Mouse (Mus musculus) limb, embryonic 15.5 days (tissue): ENCODE measurements around the gene Hoxa10. TPM values are rescaled to one million over a fixed set of nuclear protein-coding genes. Genes with fewer than 3 reads are reported as not detected.

Experiments used
- ATAC-seq: fragments of 200-750 bp; cut with Nextera tagmentation; 2 replicates; pipeline ENCODE4 v1.8.0; 2017; ENCODE audit warnings: low read depth, moderate TSS enrichment; ENCODE audit not compliant: insufficient number of reproducible peaks, low FRiP score, low TSS enrichment
- H3K27ac ChIP-seq: fragments of 300-500 bp; sonication (generic); 2 replicates; pipeline ENCODE4 v1.5.1; 2015; ENCODE audit warnings: moderate library complexity, mild to moderate bottlenecking, inconsistent platforms
- H3K27me3 ChIP-seq: fragments of 300-500 bp; sonication (generic); 2 replicates; pipeline ENCODE4 v1.6.1; 2015; ENCODE audit warnings: inconsistent platforms
- H3K36me3 ChIP-seq: fragments of 300-500 bp; sonication (generic); 2 replicates; pipeline ENCODE4 v1.6.1; 2015; ENCODE audit warnings: inconsistent platforms
- H3K4me1 ChIP-seq: fragments of 300-500 bp; sonication (generic); 2 replicates; pipeline ENCODE4 v1.6.1; 2015; ENCODE audit warnings: inconsistent platforms
- H3K4me2 ChIP-seq: fragments of 300-500 bp; sonication (generic); 2 replicates; pipeline ENCODE4 v1.6.1; 2015; ENCODE audit warnings: mild to moderate bottlenecking, inconsistent platforms
- H3K4me3 ChIP-seq: fragments of 300-500 bp; sonication (generic); 2 replicates; pipeline ENCODE4 v1.5.1; 2015; ENCODE audit warnings: mild to moderate bottlenecking, inconsistent platforms
- H3K9ac ChIP-seq: fragments of 300-500 bp; sonication (generic); 2 replicates; pipeline ENCODE4 v1.6.1; 2015; ENCODE audit warnings: inconsistent platforms
- H3K9me3 ChIP-seq: fragments of 300-500 bp; sonication (generic); 2 replicates; pipeline ENCODE4 v1.6.1; 2016; ENCODE audit warnings: inconsistent platforms
- WGBS: fragments of 180-500 bp; shearing (Covaris S2); methylation state at CpG from one replicate; pipeline ENCODE4 v1.1.7; 2015; 5-methylcytosine and 5-hydroxymethylcytosine counted together
- polyA plus RNA-seq: library from polyadenylated mRNA; unstranded; fragments of >200 nt; fragmentation: Nextera tagmentation; extraction: Ambion mirVana; gene quantifications from 2 replicates; pipeline ENCODE4 v1.2.1, GENCODE M21; 2015

Hoxa10 gene
- polyA plus RNA-seq, 1 experiment from 2014 or later: 108 TPM

DNA sequence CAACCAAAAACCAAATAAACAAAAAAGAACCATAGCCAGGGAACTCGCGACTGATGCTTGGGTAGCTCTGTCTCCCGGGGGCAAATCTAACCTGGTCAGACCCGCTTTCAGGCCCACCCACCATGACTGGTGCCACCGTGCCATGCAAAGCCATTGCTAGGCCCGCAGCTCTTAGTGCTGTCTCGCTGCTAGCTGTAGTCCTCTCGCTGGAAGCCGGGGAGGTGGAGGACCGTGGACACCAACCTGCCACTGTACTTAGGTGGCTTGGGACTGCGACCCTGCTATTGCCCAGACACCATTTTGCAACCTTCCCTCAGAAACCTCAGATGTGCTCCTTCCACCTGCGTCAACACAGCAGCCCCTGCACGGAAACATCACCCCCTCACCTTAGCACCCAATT lies 28.7 kb downstream of the Hoxa10 start:
- H3K4me1 ChIP-seq: peaks cover 63% of the 10 kb centered on the region
- H3K4me3 ChIP-seq: peak overlapping the region; percentile 55
- peaks cover 51% of the 10 kb centered on the region for H3K27me3 ChIP-seq
- peak overlapping the region; percentile 69 for H3K4me2 ChIP-seq
- 3% methylated on average over 13 of the region's 13 CpGs for WGBS
- H3K9ac ChIP-seq: peak overlapping the region; percentile 69
- peak overlapping the region; percentile 90 for H3K27ac ChIP-seq
- ATAC-seq: no peak
- H3K36me3 ChIP-seq: no peaks in the 10 kb centered on the region
- no peaks in the 10 kb centered on the region for H3K9me3 ChIP-seq

DNA sequence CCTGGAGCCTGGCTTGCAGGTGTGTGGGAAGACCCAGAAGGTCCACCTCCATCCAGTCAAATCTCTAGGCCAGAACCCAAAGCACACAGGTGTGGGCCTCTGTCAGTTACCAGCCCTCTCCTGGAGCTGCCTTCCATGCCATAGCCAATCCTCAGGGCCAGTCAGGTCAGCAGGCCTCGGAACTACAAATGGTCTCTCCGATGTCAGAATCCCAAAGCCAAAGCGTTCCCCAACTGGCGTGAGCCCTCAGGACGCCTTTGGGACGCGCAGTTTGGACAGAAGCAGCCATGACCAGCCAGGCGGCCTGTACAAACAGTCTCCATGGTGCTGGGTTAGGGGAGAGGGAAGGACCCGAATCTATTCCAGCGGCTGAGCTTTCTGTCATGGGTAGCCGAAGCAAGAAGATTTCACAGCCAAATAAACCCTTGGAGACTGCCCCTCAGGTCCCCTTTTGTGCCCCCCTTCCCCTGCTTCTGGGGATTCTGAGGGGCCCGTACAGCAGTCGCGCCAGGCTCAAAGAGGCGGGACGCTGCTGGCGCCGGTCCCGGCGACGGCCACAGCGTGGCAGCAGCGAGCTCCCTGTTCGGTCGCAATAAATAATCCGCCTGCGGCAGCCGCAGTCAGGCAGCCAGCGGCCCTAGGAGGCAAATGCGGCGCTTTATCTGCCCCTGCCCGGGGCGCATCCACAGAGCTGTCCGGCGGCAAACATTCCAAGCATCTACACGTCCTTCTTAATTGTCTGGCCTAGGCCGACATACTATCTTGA lies 29.3 kb downstream of the Hoxa10 start:
- ATAC-seq: peak; percentile 36; the same call in 1 of the 2 replicates

DNA sequence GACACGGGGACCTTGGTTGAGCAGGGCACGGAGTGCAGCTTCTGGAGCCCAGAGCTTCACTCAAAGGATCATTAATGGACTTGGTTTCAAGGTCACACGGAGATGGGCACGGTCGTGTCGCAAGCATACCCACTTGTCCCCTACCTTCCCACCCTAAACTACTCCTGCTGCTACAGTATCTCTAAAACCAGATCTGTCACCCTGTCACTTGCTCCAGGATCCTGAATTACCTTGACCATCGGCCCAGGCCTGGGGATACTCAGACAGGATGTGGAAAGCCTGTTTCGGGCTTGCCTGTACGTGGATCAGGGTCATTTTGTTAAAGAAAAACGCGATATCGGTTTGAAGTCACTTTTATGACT lies 31.0 kb downstream of the Hoxa10 start:
- Histone ChIP-seq H3K9me3 (no peaks in the 10 kb centered on the region), H3K4me3 (peak overlapping the region; percentile 39), H3K36me3 (peaks cover 5% of the 10 kb centered on the region; the same call in 1 of the 2 replicates), H3K4me1 (peaks cover 62% of the 10 kb centered on the region), H3K4me2 (peak overlapping the region; percentile 71), H3K9ac (0 out of 2 replicates have a peak overlapping the region, but pooled peaks have one; percentile 8), H3K27ac (no peak overlapping the region), H3K27me3 (peaks cover 53% of the 10 kb centered on the region)
- 32% methylated on average over 12 of the region's 12 CpGs for WGBS
- ATAC-seq: no peak

More for the DNA sequence above, 29.3 kb downstream of the Hoxa10 start:
- Histone ChIP-seq H3K9ac (peak overlapping the region; percentile 69), H3K27me3 (peaks cover 53% of the 10 kb centered on the region), H3K27ac (peak overlapping the region; percentile 51; the same call in 1 of the 2 replicates), H3K36me3 (no peaks in the 10 kb centered on the region), H3K4me2 (peak overlapping the region; percentile 69), H3K9me3 (no peaks in the 10 kb centered on the region), H3K4me3 (peak overlapping the region; percentile 55), H3K4me1 (peaks cover 63% of the 10 kb centered on the region)
- WGBS: 2% methylated on average over 37 of the region's 37 CpGs

DNA sequence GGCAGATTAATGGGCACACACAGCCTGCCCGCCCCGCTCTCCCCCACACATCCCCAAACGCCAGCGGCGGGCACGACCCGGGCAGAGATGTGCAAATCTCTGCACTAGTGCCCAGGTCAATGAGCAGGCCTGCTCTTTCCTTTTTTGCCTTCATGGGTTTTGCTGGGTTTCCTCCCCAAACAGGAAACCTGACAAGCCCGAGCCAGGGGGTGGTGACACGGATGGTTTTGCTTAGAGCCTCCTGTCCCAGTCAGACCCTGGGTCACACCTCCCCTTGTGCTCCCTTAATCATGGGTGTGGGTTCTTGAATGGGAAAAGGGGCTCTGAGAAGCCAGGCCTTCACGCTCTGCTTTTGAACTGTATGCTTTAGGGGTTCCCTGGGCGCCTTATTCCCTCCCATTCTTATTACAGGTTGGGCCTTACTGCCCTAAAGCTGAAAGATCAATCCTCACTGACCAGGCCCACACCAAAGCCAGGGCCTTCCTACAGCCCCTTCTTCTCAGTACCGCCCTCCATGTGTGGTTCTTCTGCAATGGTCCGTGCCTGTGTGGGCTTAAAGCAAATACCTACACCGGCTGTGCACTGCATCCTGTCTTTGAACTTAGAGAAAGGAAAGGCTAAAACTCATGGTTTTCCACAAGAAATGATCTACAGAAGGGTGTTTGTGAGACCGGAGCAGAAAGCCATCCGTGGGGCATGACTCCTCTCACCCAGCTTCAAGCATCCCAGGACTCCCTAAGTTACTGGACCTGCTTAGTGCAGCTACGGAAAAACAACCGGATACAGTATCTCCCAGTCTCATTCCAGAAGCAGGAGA lies 31.6 kb downstream of the Hoxa10 start:
- Histone ChIP-seq H3K4me1 (peaks cover 68% of the 10 kb centered on the region), H3K36me3 (peaks cover 5% of the 10 kb centered on the region; the same call in 1 of the 2 replicates), H3K9ac (0 out of 2 replicates have a peak overlapping the region, but pooled peaks have one; percentile 8), H3K9me3 (no peaks in the 10 kb centered on the region), H3K27ac (peak overlapping the region; percentile 17; the same call in 1 of the 2 replicates), H3K4me2 (peak overlapping the region; percentile 71), H3K27me3 (peaks cover 53% of the 10 kb centered on the region), H3K4me3 (peak overlapping the region; percentile 39)
- ATAC-seq: no peak
- WGBS: 28% methylated on average over 18 of the region's 18 CpGs

DNA sequence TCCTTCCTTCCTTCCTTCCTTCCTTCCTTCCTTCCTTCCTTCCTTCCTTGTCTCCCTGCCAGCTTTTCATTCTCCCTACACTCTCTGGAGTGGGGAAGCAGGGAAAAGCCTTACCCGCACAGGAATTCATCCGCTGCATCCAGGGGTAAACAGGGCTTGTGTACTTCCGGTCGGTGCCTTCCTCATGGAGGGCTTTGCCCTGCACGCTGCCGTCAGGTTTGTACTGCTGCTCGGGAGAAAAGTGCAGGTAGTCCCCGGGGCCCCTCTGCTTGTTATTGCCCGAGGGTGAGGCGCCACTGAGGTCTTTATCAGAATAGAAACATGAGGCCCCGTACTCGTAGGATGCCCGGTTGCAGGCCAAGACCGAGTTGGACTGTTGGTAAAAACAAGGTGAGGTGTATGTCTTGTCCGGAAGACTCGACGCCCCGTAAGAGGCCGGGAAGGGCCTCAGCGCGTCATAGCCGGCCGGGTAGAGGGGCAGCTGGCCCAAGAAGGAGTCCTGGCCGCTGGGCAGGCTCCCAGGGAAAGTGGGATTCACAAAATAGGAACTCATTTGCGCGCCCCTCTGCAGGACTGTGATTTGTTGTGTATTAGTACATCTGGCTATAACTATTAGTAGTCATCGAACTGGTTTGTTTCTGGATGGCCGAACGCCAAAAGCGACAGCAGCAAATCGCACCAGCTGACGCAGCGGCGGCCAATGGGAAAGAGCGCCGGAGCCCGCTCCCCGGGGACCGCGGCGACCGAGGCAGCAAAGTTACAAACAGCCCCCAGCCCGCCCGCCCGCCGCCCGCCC lies 32.4 kb downstream of the Hoxa10 start, which contains the start of gene Hoxa6:
Hoxa6 (minus strand) TSS at position 651 of the 796 bp plus-strand sequence.
- H3K4me3 ChIP-seq: peak within 1 kb of the TSS; percentile 39
- WGBS: 8% methylated on average over 45 of the region's 47 CpGs
- no peak for ATAC-seq
- peak within 1 kb of the TSS; percentile 71 for H3K4me2 ChIP-seq
- H3K9me3 ChIP-seq: no peaks in the 10 kb centered on the region
- H3K9ac ChIP-seq: 0 out of 2 replicates have a peak within 1 kb of the TSS, but pooled peaks have one; percentile 8
- peaks cover 74% of the 10 kb centered on the region for H3K4me1 ChIP-seq
- H3K27ac ChIP-seq: peak within 1 kb of the TSS; percentile 17; the same call in 1 of the 2 replicates
- H3K27me3 ChIP-seq: peaks cover 57% of the 10 kb centered on the region
- H3K36me3 ChIP-seq: peaks cover 5% of the 10 kb centered on the region; the same call in 1 of the 2 replicates

DNA sequence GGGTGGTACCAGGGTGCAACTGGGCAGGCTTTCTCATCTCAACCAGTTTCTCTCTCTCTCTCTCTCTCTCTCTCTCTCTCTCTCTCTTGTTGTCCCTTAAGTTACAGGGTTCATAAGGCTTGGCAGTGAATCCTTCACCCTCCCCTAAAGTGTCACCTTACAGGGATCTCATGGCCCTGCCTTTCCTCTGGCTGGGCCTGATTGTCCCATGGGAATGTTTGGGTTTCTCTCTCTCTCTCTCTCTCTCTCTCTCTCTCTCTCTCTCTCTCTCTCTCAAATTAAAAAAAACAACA lies 33.0 kb downstream of the Hoxa10 start:
- Histone ChIP-seq H3K36me3 (peaks cover 5% of the 10 kb centered on the region; the same call in 1 of the 2 replicates), H3K4me3 (no peak overlapping the region), H3K27me3 (peaks cover 61% of the 10 kb centered on the region), H3K9me3 (no peaks in the 10 kb centered on the region), H3K4me2 (no peak overlapping the region), H3K4me1 (peaks cover 72% of the 10 kb centered on the region), H3K27ac (no peak overlapping the region), H3K9ac (no peak overlapping the region)
- no peak for ATAC-seq

DNA sequence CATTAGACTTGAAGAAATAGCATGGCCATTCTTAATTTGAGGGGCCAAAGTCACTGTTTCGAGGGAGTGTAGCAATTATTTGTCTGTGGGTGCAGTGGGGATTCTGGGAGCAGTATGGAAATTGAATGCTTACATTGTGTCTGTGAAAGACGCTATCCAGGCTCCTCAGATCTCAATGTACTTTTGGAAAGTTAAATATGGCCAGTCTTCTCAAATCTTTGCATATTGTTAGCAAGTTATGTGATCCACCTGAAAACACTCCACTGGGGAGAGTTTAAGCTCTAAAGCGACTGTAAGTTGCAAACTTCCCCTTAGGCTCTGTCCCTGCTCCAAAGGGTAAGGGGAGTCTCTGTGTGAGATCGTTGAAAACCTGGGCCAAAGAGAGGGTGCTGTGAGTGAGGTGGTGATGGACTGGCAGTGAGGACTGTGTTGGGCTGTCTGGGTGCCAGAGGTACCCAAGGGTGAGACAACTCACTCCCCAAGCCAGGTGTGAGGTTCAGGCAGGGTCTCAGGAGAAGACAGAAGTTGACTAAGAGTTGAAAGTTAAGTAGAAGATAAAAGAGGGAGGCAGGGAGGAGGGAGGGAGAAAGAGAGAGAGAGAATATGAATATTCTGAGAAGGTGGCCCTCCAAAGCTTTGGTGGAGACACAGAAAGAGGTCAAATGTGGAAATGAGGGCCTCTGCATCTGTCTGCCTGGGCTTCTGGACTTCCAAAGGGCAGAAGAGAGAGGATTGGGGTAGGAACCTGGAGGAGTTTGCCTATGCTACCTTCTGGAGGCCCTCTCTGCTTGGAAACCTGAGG lies 33.6 kb downstream of the Hoxa10 start:
- H3K4me3 ChIP-seq: no peak overlapping the region
- H3K9me3 ChIP-seq: no peaks in the 10 kb centered on the region
- H3K36me3 ChIP-seq: peaks cover 8% of the 10 kb centered on the region; the same call in 1 of the 2 replicates
- 44% methylated on average over 4 of the region's 4 CpGs for WGBS
- no peak overlapping the region for H3K27ac ChIP-seq
- H3K9ac ChIP-seq: no peak overlapping the region
- peaks cover 65% of the 10 kb centered on the region for H3K27me3 ChIP-seq
- no peak overlapping the region for H3K4me2 ChIP-seq
- ATAC-seq: no peak
- peaks cover 68% of the 10 kb centered on the region for H3K4me1 ChIP-seq

DNA sequence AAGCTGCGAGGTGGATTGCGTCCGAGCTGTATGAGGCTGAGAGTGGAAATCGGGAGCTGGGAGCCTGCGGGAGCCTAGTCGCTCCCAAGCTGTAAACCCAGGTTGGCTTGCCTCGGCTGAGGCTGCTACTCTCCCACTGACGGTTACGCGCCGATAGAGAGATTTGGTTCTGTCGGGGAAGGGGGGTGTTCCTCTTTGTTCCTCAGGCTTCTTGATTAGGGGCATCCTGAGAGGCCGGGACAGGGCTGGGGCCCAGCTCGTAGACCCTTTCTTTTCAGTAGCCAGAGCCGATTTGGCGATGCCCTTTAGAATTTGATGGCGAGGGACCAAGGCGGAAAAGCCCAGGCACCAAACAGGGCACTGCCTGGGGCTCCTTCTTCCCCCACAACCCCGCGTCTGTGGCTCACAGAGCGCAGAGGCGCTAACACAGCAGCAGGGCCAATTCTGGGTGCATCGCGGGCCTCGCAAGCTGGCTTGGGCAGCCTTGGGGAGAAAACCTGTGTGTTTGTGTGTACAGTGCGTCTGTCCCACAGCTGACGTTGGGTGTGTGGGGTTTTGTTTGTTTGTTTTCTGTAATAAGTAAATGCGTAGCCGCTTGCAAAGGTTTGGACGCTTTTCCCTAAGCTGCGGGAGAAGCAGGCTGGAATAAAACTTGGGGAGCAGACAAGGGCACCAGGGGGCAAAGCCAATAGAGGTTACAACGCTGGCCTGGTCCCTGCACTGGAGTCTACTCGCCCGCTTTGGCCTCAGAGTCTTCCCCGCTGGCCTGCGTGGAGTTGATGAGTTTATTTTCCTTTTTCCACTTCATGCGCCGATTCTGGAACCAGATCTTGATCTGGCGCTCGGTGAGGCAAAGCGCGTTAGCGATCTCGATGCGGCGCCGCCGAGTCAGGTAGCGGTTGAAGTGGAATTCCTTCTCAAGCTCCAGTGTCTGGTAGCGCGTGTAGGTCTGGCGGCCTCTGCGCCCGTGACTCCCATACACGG lies 34.7 kb downstream of the Hoxa10 start:
- no peak for ATAC-seq
- Histone ChIP-seq H3K36me3 (peaks cover 8% of the 10 kb centered on the region; the same call in 1 of the 2 replicates), H3K4me3 (no peak overlapping the region), H3K27ac (no peak overlapping the region), H3K4me1 (peaks cover 57% of the 10 kb centered on the region), H3K4me2 (peak overlapping the region; percentile 8; the same call in 1 of the 2 replicates), H3K27me3 (peaks cover 68% of the 10 kb centered on the region), H3K9ac (no peak overlapping the region), H3K9me3 (no peaks in the 10 kb centered on the region)
- 39% methylated on average over 55 of the region's 55 CpGs for WGBS

DNA sequence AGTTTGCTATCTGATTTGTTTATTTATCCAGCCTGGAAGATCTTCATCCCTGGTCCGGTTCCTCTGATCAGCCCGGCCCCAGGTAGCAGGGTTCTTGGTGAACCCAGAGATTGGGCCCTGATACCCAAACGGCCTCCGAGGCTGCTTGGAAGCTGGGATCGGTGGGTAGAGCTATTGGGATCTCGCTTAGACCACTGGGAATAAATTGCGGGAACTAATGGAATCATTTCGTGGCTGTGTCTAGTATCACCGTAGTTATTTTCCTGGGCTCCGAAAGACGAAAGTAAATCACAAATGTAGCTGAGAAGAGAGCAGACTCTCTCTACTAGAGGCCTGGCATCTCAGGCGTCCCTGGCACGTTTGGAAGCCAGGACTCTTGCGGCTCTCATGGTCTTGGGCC lies 35.4 kb downstream of the Hoxa10 start:
- no peak for ATAC-seq
- Histone ChIP-seq H3K9me3 (no peaks in the 10 kb centered on the region), H3K27ac (no peak overlapping the region), H3K4me3 (no peak overlapping the region), H3K4me1 (peaks cover 56% of the 10 kb centered on the region), H3K9ac (no peak overlapping the region), H3K36me3 (peaks cover 8% of the 10 kb centered on the region; the same call in 1 of the 2 replicates), H3K4me2 (peak overlapping the region; percentile 8; the same call in 1 of the 2 replicates), H3K27me3 (peaks cover 73% of the 10 kb centered on the region)
- 47% methylated on average over 14 of the region's 14 CpGs for WGBS
